Mouse (Mus musculus) gastrocnemius, adult 8-10 months (tissue): Measurements from ENCODE around the gene Anapc16. TPM values are rescaled to one million over a fixed set of nuclear protein-coding genes. Genes with fewer than 3 reads are reported as not detected.

Experiments used
- DNase-seq, 2 experiments: peaks; one replicate each; pipeline ENCODE4 v3.0.0; 2022; ENCODE audit warnings: low spot score in 2 of 2
- total RNA-seq, 4 experiments: library from RNA; stranded (reverse); gene quantifications; 2 replicates each; pipeline ENCODE4 v1.2.4; 2022

The Anapc16 gene
- 10 to 100 TPM; 39.3 to 51.5 (median 43.3) TPM for total RNA-seq

DNA sequence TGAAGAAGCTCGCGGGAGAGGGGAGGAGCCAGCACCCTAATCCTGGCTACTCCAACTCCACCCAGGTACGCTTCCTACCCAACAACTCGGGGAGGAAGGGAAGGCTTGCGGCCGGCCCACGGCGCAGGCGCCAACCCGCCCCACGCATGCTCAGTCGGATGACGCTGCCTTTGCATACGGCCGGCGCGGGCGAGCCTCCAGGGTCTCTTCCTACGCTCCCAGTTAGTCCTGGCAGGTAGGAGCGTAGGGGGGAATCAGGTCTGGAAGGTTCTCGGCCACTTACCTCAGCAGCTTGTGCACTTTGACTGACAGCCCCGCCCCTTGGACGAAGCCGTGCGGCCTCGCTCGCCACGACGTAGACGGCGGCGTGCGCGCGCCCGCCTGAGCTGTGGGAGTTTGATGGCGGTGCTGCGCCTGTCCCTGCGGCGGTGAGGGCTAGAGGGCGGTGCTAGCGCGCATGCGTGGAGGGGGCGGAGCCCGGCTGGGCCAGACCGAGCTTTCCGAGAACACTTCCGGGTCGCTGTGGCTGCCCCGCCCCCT lies at the start of gene Anapc16, which contains the start of gene Ascc1:
Gene Anapc16, minus strand, starts transcription at position 463 of the 540 bp plus-strand sequence.
Gene Ascc1, plus strand, starts transcription at position 133 of the 540 bp plus-strand sequence.
- DNase-seq: peak; percentile 87 to 95

DNA sequence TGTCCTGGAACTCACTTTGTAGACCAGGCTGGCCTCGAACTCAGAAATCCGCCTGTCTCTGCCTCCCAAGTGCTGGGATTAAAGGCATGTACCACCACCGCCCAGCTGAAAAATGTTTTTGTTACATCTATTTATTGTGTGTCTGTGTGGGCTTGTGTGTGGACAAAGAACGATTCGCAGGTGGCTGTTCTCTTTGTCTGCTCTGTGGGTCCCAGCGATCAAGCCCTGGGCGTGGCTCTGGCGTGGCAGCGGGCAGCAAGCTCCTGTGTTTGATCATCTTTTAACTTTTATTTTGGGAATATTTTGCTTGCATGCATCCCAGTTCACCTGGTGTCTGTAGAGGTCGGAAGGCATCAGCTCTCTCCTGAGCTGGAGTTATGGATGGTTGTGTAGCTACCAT lies 47.6 kb upstream of the Anapc16 start:
- no peak for DNase-seq

DNA sequence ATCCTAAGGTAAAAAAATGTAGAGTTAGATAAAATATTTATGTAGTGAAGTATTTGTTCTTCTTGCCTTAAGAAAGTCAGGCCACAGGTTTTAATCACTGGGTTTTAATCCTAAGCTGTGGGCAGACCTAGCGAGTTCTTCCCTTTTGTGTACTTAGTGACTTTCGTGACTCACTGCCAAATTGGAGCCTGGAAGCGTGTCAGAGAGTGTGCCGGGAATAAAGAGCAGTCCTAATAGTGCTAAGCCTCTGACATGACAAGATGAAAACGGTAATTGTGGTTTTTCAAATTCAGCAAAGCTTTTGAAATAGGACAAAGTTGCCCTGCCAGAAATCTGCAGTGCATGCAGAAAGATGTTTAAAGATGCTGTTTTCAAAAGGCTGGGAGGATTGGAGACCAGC lies 43.8 kb upstream of the Anapc16 start:
- no peak for DNase-seq

DNA sequence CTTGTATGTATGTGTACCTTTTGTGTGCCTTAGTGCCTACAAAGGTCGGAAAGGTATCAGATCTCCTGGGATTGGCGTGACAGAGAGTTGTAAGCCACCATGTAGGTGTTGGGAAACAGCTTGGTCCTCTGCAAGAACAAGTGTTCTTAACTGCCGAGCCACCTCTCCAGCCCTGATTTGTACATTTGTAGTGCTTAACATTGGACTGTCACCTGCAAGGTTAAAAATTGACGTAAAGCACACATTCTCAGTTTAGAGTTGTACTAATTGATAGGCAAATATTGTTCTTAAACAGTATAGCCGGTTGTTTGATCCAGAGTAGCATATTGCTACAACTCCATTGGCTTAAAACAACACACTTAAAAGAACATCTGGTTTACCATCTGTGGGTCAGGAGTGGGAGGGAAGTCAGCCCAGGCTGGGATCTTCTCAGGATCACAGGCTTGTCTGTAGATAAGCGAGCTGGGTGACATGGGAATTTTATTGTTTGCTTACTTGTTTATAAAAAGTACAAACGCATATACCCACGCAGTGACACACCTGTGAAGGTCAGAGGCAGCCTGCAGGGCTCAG lies 39.5 kb upstream of the Anapc16 start:
- DNase-seq: no peak

DNA sequence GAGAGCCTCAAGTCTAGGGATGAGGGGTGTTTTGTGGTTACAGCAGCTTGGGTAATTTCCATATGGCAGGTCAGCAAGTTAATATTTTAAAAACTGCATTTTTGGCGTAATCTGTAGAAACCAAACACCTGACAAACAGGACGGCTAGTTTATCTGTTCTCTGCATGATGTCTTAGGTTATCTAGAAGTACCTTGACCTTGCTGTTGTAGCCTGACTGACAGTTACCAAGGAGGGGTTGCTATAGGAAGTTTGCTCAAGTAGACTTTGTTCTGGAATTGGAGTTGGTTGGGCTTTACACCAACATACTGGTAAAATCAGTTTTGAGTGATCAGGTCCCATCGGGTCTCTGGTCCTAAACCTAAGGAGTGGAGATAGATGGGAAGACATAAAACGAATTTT lies 32.8 kb upstream of the Anapc16 start:
- no peak for DNase-seq

DNA sequence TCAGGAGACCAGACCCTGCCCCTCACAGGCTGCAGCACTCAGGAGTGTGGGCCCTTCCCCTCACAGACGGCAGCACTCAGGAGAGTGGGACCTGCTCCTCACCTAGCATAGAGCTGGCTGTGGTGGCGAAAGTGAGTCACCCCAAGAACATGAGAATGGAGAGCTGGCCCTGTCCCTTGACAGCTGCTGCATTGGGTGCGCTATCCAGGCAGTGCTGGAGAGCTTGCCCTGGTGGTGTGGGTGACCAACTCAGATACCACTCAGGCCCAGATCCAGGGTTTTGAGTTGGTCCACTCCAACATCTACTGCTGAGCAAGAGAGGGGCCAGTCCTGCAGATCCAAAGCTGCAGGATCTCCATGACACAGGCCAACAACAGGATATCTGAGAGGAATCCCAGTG lies 31.7 kb upstream of the Anapc16 start:
- DNase-seq: peak in 1 of 2 experiments; percentile 10

DNA sequence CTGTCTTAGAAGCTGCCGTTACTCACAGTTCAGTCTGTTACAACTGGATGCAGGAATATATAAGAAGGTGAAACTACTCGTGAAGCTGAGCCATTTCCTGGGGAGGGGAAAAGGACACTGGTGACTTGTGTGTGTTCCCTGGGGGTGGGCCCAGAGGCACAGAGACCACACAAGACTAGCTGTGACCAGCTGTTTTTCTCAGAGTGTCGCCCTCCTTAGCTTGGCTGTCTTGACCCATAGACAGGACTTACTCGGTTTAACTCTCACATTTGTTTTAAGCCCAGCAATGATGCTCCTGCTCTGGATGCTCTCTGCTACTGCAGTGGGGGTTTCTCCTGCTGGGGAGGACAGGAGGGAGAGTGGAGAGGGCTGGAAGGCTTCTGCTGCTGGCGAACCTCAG lies 30.1 kb upstream of the Anapc16 start:
- no peak for DNase-seq

DNA sequence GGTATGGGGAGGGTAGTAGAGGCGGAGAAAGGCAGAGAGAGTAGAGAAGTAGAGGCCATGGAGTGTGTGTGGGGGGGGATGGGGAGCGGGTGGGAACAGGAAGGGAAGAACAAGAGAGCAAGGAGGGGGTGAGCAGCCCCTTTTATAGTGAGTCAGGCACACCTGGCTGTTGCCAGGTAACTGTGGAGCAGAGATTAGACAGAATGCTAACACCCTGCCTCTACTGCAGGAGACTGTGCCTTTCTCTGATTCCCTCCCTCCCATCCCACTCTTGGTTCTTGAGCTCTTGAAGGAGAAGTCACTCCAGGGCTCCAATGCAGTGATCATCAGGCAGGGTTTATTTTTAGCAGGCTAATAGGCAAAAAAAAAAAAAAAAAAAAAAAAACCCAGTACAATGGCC lies 29.7 kb upstream of the Anapc16 start:
- DNase-seq: no peak

DNA sequence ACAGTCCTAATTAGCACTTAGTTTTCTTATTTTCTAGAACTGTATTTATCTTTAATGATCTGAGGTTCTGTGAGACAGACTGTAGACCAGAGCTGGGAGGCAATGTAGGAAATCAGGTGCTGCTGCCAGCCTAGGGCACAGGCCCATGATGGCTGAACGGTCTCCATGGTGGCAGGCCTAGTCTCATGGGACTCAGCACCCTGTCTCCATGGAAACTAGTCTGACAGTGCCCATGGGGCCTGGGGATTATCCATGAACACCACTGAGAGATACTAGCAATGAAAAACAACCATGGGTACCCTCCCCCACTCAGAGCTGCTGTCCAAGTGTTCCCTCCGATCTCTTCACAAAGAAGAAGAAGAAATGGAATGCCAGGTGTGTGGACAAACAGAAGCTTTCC lies 29.1 kb upstream of the Anapc16 start:
- no peak for DNase-seq

DNA sequence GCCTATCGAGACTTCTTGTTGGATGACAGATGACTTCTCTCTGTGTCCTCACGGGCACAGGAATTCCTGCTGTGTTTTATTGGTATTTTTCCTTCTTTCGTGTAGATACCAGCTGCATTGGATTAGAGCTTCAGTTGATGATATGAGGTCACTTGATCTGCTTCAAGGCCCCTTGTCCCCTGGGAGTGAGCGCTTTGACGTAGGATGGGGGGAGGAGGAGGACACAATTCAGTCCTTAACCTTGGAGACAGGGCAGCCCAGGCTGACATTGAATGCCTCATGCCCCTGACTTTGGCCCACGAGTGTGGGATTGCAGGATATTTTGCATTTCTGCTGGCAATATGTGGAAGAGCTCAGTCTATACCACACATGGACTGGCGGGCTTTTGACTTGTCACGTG lies 28.6 kb upstream of the Anapc16 start:
- DNase-seq: no peak

DNA sequence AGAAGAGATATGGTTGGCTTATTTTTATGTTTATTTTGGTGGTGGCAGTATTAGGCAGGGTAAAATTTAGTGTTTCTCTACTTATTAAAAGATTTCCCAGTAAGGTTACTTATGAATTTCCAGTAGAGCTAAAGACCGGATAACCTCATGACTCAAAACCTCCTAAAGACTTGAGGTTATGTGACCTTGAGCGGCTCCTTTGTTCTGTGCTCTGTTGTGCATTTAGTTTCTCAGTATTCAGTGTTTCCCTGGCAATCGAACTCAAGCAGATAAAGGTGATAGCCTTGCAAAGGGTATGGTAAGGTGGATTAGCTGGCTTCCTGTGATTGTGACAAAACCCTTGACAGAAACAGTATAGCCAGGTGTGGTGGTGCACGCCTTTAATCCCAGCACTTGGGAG lies 26.5 kb upstream of the Anapc16 start:
- DNase-seq: no peak

DNA sequence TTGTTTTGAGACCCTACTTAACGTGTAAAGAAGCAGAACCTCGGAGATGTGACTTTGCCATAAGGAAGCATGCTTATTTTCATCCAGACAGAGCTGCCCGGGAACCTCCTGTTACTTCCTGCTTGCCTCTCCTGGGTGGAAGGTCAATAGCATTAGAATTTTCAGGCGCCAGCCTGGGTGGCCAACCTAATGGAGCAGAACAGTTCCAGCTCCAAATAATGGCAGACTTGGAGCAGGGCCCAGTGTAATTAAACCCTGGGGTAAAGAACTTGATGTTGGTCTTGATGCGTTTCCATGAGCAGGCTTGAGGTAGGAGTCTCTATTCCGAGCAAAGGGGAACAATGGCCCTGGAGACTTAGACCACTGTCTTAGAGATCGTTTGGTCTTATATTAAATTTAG lies 26.0 kb upstream of the Anapc16 start:
- no peak for DNase-seq

DNA sequence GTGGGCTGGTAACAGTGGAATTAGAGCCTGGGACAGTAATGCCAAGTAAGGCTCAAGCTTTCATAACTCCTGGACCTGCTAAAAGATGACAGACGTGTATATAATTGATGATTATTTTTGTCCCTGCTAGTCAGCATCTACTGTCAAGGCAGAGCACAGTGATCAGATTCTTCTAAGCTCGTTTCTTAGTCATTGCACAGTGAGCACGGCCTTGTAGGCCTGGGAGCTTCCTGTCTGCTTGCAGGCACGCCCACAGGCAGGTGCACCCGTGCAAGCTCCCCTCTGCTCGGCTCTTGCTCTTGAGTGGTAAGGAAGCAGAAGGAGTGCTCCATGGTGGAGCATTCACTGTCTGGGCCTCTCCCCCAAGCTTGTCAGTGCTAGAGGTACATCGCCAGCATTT lies 25.2 kb upstream of the Anapc16 start:
- no peak for DNase-seq

DNA sequence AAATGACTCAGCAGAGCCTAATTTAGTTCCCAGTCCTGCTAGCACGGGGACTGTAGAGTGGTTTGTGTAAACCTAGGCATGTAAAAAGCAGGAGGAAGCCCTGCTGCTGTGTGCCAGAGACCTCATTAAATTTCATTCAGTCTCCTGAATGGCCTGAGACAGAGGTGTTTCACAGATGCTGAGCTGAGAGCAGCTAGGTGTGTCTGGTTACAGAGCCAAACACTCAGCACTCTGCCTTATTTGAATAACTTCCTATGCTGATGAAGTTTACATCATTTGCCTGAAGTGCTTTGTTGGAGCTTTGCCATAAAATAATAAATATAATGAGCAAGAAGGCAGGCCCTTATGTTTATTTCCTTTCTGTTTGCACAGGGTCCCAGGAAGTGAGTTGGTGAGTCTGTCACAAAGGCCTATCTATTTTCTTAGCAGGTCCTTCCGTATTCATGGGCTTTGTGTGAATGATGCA lies 24.7 kb upstream of the Anapc16 start:
- DNase-seq: no peak

DNA sequence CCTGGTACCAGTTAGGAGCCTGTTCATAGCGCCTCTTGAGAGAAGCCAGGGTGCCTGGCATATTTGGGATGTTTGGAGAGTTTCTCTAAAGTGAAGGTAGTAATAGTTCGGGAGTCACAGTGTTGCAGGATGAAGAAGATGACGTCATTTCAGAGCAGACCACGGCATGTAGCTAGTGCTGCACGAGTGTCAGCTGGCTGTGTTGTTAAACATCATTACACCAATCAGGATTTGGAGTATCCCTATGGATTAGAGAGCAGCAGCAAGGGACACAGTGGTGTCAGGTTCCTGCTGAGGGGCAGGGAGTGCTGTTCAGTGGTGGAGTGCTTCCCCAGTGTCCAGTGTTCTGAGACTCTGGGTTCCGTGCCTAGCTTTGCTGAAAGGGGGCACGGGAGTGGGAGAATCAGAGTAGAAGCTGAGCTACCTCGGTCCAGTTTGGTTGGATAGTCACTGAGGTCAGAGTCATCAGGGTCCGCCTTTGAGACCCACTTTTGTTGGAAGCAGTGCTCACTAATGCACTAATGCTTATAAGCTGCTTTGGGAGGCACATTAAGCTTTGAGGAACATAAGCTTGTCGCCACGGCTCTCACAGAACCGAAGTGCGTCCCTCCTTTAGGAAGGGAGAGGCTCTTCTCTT lies 23.9 kb upstream of the Anapc16 start:
- DNase-seq: no peak

DNA sequence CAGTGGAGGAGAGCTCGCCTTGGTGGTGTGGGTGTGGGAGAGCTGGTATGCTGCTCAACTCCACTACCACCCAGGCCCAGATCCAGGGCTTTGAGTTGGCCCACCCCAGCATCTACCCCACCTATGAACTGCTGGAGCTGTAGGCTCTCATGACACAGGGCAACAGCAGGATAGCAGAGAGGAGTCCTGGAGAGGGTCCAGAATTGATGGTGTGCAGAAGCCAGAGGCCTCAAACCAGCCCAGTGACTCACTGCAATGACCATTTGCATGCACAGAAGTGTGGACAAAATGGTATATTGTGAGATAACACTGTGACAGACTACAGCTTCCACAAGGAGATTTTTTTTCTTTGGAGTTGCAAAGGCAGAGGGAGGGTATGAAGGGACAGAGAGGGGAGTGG lies 20.8 kb upstream of the Anapc16 start:
- DNase-seq: no peak

DNA sequence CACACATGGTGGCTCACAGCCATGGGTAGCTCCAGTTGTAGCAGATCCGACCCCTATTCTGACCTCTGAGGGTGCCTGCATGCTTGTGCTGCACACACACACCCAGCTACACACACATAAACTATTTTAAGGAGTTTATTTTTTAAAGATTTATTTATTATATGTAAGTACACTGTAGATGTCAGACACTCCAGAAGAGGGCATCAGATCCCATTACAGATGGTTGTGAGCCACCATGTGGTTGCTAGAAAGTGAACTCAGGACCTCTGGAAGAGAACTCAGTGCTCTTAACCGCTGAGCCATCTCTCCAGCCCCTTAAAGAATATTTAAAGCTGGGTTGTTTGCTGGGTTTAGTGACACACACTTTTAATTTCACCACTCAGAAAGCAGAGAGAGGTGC lies 16.4 kb upstream of the Anapc16 start:
- no peak for DNase-seq

DNA sequence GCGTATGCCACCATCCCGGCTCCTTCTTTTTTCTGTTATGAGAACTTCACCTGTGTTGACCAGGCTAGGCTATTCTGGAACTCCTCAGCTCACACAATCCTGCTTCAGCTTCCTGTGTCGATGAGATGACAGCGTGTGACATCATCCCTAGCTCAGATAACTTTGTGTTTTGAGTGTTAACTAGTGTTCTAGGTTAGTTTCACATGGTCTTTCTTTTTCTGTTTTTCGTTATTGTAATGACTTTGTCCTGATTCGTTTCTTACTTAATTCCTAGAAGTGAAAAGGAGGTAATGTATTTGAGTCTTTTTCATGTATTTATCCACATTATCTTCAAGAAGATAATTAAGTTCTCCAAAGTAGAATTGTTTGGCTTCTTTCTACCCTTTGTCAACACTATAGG lies 13.3 kb upstream of the Anapc16 start:
- DNase-seq: no peak

DNA sequence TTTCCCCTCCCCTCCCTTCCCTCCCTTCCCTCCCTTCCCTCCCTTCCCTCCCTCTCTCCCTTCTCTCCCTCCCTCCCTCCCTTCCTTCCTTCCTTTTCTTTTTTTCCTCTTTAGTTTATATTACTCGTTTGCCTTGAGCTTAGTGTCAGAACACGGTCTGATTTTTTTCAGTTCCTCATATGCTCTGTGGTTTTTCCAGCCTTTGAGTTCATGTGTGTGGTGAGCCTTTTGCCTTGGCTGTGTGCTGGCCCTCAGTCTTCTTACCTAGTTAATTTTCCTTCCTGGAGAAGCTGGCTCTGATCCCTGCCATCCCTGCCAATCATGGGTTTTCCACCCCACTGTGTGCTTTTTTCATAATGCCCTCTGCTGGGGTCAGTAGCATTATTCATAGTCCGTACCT lies 6.2 kb upstream of the Anapc16 start:
- DNase-seq: no peak

DNA sequence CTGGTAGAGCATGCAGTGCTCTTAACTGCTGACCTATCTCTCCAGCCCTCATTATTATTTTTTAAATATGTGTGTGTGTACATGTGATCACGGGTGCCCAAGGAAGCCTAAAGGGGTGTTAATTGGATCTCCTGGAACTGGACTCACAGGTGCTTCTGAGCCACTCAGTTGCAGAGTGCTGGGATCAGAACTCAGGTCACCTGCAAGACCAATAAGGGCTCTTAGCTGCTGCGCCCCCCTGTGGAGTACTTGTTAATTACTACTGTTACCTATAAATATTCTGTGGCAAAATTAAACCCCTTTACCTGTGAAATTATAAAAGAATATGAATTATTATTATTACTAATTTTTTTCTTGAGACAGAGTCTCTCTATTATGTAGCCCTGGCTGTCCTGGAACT lies 2.3 kb upstream of the Anapc16 start:
- no peak for DNase-seq

DNA sequence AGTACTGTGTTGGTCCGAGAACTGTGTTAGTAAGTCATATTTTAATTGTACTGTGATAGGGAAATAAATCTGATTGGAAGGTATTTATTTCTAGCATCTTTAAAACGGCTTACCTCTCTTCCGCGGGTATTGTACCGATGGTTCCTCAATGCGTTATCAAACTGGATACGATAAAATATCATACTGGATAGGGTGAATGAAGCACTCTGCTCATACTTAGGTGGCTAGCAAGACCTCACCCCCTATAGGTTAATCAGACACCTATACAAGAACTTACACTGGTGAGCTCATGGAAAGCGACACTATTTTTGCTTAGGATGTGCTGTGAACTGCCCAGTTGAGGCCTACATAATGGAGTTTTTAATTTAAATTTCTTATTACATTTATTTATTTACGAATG lies 912 bp upstream of the Anapc16 start:
- DNase-seq: no peak

DNA sequence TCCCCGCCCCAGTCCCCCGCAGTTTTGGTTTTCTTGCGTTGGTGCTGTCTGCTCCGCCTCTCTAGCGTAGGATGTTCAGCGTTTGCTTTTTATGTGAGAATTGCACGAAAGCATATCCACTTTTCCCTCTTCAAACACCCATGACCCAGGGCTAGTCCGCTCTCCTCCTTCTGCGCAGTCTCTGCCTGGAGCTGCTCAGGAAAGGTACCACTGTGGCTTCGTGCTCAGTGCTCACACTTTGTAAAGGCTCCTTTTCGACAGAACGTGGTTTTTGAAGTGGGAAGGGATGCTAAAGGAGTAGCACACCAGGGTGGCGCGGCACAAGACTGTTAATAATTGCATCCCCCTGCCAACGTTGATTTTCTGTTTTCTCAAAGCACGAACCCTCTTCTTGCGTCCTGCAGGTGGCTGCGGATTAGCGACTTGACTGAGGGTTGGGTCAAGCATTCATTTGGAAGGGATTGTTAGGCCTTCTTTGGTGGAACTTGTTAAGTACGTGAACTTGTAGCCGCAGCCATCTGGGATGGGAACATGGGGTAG lies 348 bp upstream of the Anapc16 start:
- DNase-seq: no peak

DNA sequence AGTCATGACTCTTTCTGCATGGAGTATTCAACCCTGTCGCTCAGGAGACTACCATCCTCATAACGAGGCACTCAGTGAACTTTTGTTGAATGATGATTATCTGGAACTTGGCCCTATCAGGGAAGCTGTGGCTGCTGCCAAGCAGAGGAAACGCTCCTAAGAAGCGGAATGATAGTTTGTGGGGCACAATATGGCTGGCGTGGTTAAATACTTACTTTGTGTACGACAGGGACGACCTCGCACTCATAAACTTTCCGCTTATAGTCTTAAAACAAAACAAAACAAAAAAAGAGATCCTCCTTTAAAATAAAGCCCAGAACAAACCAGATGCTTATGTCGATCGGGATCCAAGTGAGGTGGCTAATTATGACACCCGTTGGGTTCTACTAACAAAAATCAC lies 732 bp downstream of the Anapc16 start:
- no peak for DNase-seq
